Mouse (Mus musculus) MEL (cell line): ENCODE measurements at regions not wholly inside any gene's neighbourhood (a gene's known extent, or its start where the extent isn't known, plus 50 kb on each side); places are given as distances from the start of the nearest gene placed in this dataset.
"Not testable (repeated sequence)": the region's sequence is repeated elsewhere in the genome, so short reads cannot be mapped to it uniquely, and the experiment has no call there.

Experiments used
- DNase-seq: peaks from one replicate; pipeline ENCODE4 v3.0.0; 2011; ENCODE audit warnings: low read depth, low spot score
- H3K27ac ChIP-seq: 2 replicates; pipeline ENCODE4 v1.5.1; 2012; ENCODE audit warnings: low read depth, mild to moderate bottlenecking, control low read depth, low read length, moderate library complexity; ENCODE audit not compliant: control insufficient read depth
- H3K27me3 ChIP-seq, 2 experiments: fragments of 150-350 bp in 1 of 2; sonication (generic) in 1 of 2; 2 replicates each; pipeline ENCODE4 v1.6.1; 2012; ENCODE audit warnings: low read length in 2 of 2, mild to moderate bottlenecking in 2 of 2, improper control_type of control experiment in 1 of 2, moderate library complexity in 1 of 2; ENCODE audit not compliant: insufficient read depth in 2 of 2, control insufficient read depth in 1 of 2
- H3K36me3 ChIP-seq, 2 experiments: 2 replicates each; pipeline ENCODE4 v1.6.1; 2012 to 2014; ENCODE audit warnings: low read length in 2 of 2, improper control_type of control experiment in 1 of 2, inconsistent platforms in 1 of 2, mild to moderate bottlenecking in 1 of 2; ENCODE audit not compliant: insufficient read depth in 2 of 2, control insufficient read depth in 1 of 2
- H3K4me1 ChIP-seq, 2 experiments: fragments of 150-350 bp in 1 of 2; sonication (generic) in 1 of 2; 2 replicates each; pipeline ENCODE4 v1.6.1; 2012; ENCODE audit warnings: low read length in 2 of 2, improper control_type of control experiment in 1 of 2, mild to moderate bottlenecking in 1 of 2; ENCODE audit not compliant: insufficient read depth in 2 of 2, control insufficient read depth in 1 of 2
- H3K4me3 ChIP-seq, 2 experiments: fragments of 150-350 bp in 1 of 2; sonication (generic) in 1 of 2; 2 replicates each; pipeline ENCODE4 v1.5.1; 2012; ENCODE audit warnings: low read depth in 2 of 2, low read length in 2 of 2, mild to moderate bottlenecking in 2 of 2, moderate library complexity in 2 of 2, control low read depth in 1 of 2, improper control_type of control experiment in 1 of 2; ENCODE audit not compliant: control insufficient read depth in 1 of 2, insufficient read depth in 1 of 2
- H3K79me2 ChIP-seq: 2 replicates; pipeline ENCODE4 v1.6.1; 2012; ENCODE audit warnings: mild to moderate bottlenecking, low read length, moderate library complexity; ENCODE audit not compliant: control insufficient read depth, poor library complexity, insufficient read depth
- H3K9ac ChIP-seq: 2 replicates; pipeline ENCODE4 v1.6.1; 2012; ENCODE audit warnings: low read depth, mild to moderate bottlenecking, control low read depth, low read length, moderate library complexity; ENCODE audit not compliant: control insufficient read depth, poor library complexity, severe bottlenecking
- H3K9me3 ChIP-seq: fragments of 150-350 bp; sonication (generic); replicated peaks from 2 replicates; pipeline ENCODE4 v1.6.1; 2012; ENCODE audit warnings: mild to moderate bottlenecking, low read length, improper control_type of control experiment, moderate library complexity; ENCODE audit not compliant: insufficient read depth
- CHD2 ChIP-seq: IDR thresholded peaks from 2 replicates; pipeline ENCODE4 v1.6.1; 2011; ENCODE audit warnings: low read length, improper control_type of control experiment
- EP300 ChIP-seq, 2 experiments: IDR thresholded peaks; 2 replicates each; pipeline ENCODE4 v1.6.1; 2011; ENCODE audit warnings: improper control_type of control experiment in 2 of 2, low read length in 2 of 2, low read depth in 1 of 2, mild to moderate bottlenecking in 1 of 2
- HCFC1 ChIP-seq: IDR thresholded peaks from 2 replicates; pipeline ENCODE4 v1.6.1; 2012; ENCODE audit warnings: low read depth, mild to moderate bottlenecking, inconsistent platforms, low read length, improper control_type of control experiment, moderate library complexity
- JUND ChIP-seq: IDR thresholded peaks from 2 replicates; pipeline ENCODE4 v1.6.1; 2011; ENCODE audit warnings: low read depth, mild to moderate bottlenecking, improper control_type of control experiment, low read length
- MAX ChIP-seq: IDR thresholded peaks from 2 replicates; pipeline ENCODE4 v1.6.1; 2011; ENCODE audit warnings: low read length, improper control_type of control experiment
- ZC3H11A ChIP-seq: IDR thresholded peaks from 2 replicates; pipeline ENCODE4 v1.6.1; 2012; ENCODE audit warnings: low read depth, mild to moderate bottlenecking, inconsistent platforms, low read length, improper control_type of control experiment
- ZKSCAN1 ChIP-seq: IDR thresholded peaks from 2 replicates; pipeline ENCODE4 v1.6.1; 2012; ENCODE audit warnings: low read depth, mild to moderate bottlenecking, inconsistent platforms, low read length, improper control_type of control experiment, moderate library complexity

GRCm38 (mm10) chrX:50657180-50657834 is 183.5 kb upstream of the Stk26 start (continued):
- TF ChIP-seq JUND (no peak), CHD2 (no peak)

- not testable (repeated sequence) for H3K36me3 ChIP-seq, H3K4me1 ChIP-seq, DNase-seq, H3K27ac ChIP-seq, H3K27me3 ChIP-seq, H3K4me3 ChIP-seq, H3K79me2 ChIP-seq, H3K9me3 ChIP-seq, H3K9ac ChIP-seq
Measured at GRCm38 (mm10) chrX:50655380-50655779, 185.5 kb upstream of the Stk26 start.

DNA sequence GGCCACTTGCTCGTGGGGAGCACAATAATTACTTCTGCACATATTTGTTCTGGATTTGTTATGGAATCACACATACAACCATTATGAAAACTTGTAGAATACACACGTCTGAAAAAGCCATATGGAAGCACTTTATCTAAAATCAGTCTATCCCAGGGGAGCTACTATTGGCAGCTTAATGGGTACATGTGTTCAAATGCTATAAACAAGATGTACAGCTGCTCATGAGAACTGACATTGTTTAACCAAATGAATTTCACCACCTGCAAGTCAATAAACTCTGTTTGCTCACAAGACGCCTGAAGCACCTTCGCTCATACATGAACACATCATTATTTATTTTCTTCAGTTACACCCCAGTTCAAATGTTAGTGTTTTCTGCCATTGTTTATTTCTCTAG is 199.5 kb upstream of the Stk26 start:
- Histone ChIP-seq H3K9me3 (no peaks in the 10 kb centered on the region), H3K36me3 (no peaks in the 10 kb centered on the region), H3K9ac (no peak overlapping the region), H3K27me3 (no peaks in the 10 kb centered on the region), H3K4me3 (no peak overlapping the region), H3K79me2 (no peaks in the 10 kb centered on the region), H3K27ac (no peak overlapping the region), H3K4me1 (no peaks in the 10 kb centered on the region)
- TF ChIP-seq MAX (no peak), JUND (no peak), HCFC1 (no peak), ZC3H11A (no peak)
- no peak for DNase-seq

- Histone ChIP-seq H3K9me3 (no peaks in the 10 kb centered on the region), H3K4me3 (peak overlapping the region; percentile 67 to 80), H3K9ac (peak overlapping the region; percentile 37), H3K4me1 (peaks cover 0 to 11% of the 10 kb centered on the region in 2 experiments; a peak in 2 of 4 replicates), H3K36me3 (peaks cover 0 to 6% of the 10 kb centered on the region in 2 experiments; a peak in 2 of 4 replicates), H3K27ac (peak overlapping the region; percentile 40), H3K27me3 (no peaks in the 10 kb centered on the region), H3K79me2 (peaks cover 11% of the 10 kb centered on the region)
- TF ChIP-seq EP300 (IDR thresholded peaks at IDR 0.05; ENCODE audit: low read depth in 1 of 2, low read length in 2 of 2) (no peak), ZKSCAN1 (no peak)
- DNase-seq, result no peak
Measured at GRCm38 (mm10) chrX:50635634-50636033, 205.2 kb upstream of the Stk26 start.
